Mouse (Mus musculus) neural tube, embryonic 11.5 days (tissue): Measurements from ENCODE around the gene Lin7c. TPM values are rescaled to one million over a fixed set of nuclear protein-coding genes. Genes with fewer than 3 reads are reported as not detected.
A peak's percentile ranks its signal among the peaks of the same experiment; 100 is the strongest.

Experiments used
- ATAC-seq: fragments of 200-750 bp; cut with Nextera tagmentation; 2 replicates; pipeline ENCODE4 v1.8.0; 2017; ENCODE audit warnings: moderate number of reproducible peaks, mild to moderate bottlenecking, moderate TSS enrichment, moderate library complexity; ENCODE audit not compliant: insufficient read depth, low FRiP score, low TSS enrichment
- DNase-seq: peaks from one replicate; pipeline ENCODE4 v3.0.0-alpha.2; 2015; ENCODE audit warnings: low spot score
- H3K27ac ChIP-seq: fragments of 300-500 bp; sonication (generic); 2 replicates; pipeline ENCODE4 v1.5.1; 2014; ENCODE audit warnings: low read depth, mild to moderate bottlenecking, low read length
- H3K27me3 ChIP-seq: fragments of 300-500 bp; sonication (generic); 2 replicates; pipeline ENCODE4 v1.6.1; 2014; ENCODE audit warnings: mild to moderate bottlenecking, low read length, mixed read lengths; ENCODE audit not compliant: control insufficient read depth, insufficient read depth
- H3K36me3 ChIP-seq: fragments of 300-500 bp; sonication (generic); 2 replicates; pipeline ENCODE4 v1.6.1; 2014; ENCODE audit warnings: mild to moderate bottlenecking, low read length, moderate library complexity, mixed read lengths; ENCODE audit not compliant: control insufficient read depth, insufficient read depth
- H3K4me1 ChIP-seq: fragments of 300-500 bp; sonication (generic); 2 replicates; pipeline ENCODE4 v1.6.1; 2014; ENCODE audit warnings: low read length, mixed read lengths; ENCODE audit not compliant: control insufficient read depth, insufficient read depth
- H3K4me2 ChIP-seq: fragments of 300-500 bp; sonication (generic); 2 replicates; pipeline ENCODE4 v1.6.1; 2014; ENCODE audit warnings: low read depth, mild to moderate bottlenecking, moderate library complexity
- H3K4me3 ChIP-seq: fragments of 300-500 bp; sonication (generic); 2 replicates; pipeline ENCODE4 v1.5.1; 2014; ENCODE audit warnings: low read depth, low read length
- H3K9ac ChIP-seq: fragments of 300-500 bp; sonication (generic); 2 replicates; pipeline ENCODE4 v1.6.1; 2014; ENCODE audit warnings: mild to moderate bottlenecking, low read length
- H3K9me3 ChIP-seq: fragments of 300-500 bp; sonication (generic); 2 replicates; pipeline ENCODE4 v1.6.1; 2016; ENCODE audit warnings: low read length; ENCODE audit not compliant: control insufficient read depth
- WGBS: fragments of 180-500 bp; shearing (Covaris S2); extraction: QIAGEN DNeasy Blood & Tissue Kit; methylation state at CpG from one replicate; pipeline ENCODE4 v1.1.7; 2014; 5-methylcytosine and 5-hydroxymethylcytosine counted together
- polyA plus RNA-seq: library from polyadenylated mRNA; unstranded; fragments of >200 nt; fragmentation: Nextera tagmentation; extraction: Ambion mirVana; gene quantifications from 2 replicates; pipeline ENCODE4 v1.2.1, GENCODE M21; 2014

Lin7c gene
- polyA plus RNA-seq, 1 experiment from 2014 or later = 146 TPM

DNA sequence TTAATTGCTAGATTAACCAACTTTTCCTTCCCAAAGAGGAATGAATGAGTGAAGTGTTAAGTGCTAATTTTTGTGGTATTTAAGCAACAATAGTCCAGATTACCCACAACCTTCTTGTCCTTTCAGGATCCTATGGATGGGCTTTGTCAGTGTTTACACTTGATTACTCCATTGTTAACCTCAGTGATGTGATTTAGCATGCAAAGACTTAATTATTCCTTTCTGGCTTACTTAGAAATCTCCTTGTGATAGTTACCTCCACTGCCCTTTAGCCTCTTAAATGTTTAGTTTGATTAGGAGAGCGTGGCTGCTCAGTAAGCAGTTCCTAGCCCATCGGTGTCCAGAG, 45.7 kb downstream of the Lin7c start:
- ATAC-seq = 0 out of 2 replicates have a peak, but pooled peaks have one; percentile 5

DNA sequence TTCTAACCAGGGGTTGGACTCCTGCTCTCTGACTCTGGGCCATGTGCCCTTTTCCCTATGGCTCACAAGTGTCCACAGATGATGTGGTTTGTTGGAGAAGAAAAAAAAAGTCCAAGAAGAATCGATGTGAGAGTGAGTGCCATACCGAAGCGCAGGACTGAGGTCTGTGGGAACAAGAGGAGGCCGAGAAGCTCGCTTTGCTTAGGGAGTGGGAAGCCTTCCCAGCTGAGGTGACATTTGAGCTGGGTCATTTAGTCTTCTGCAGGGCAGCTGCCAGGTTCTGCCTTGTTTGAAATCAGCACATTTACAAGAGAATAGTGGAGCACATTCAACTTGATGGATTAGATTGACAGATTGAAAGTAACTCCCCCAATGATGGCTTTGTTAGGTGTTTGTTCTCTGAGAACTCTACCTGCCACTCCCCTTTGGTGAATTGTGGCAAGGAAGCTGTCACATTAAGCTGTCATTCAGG, 51.4 kb downstream of the Lin7c start:
- Histone ChIP-seq H3K4me1 (peaks cover 21% of the 10 kb centered on the region), H3K9ac (no peak overlapping the region), H3K4me2 (no peak overlapping the region), H3K9me3 (no peaks in the 10 kb centered on the region), H3K27me3 (no peaks in the 10 kb centered on the region), H3K27ac (peak overlapping the region; percentile 44), H3K4me3 (no peak overlapping the region), H3K36me3 (no peaks in the 10 kb centered on the region)
- WGBS = 5% methylated on average over 5 of the region's 5 CpGs
- ATAC-seq = peak; percentile 54
- DNase-seq = peak; percentile 61

More for the DNA sequence above, 45.7 kb downstream of the Lin7c start:
- DNase-seq = no peak
- Histone ChIP-seq H3K27ac (no peak overlapping the region), H3K9ac (no peak overlapping the region), H3K27me3 (no peaks in the 10 kb centered on the region), H3K4me1 (peaks cover 29% of the 10 kb centered on the region), H3K4me2 (no peak overlapping the region), H3K4me3 (no peak overlapping the region), H3K36me3 (no peaks in the 10 kb centered on the region), H3K9me3 (no peaks in the 10 kb centered on the region)
- WGBS = 26% methylated on average over 2 of the region's 2 CpGs

DNA sequence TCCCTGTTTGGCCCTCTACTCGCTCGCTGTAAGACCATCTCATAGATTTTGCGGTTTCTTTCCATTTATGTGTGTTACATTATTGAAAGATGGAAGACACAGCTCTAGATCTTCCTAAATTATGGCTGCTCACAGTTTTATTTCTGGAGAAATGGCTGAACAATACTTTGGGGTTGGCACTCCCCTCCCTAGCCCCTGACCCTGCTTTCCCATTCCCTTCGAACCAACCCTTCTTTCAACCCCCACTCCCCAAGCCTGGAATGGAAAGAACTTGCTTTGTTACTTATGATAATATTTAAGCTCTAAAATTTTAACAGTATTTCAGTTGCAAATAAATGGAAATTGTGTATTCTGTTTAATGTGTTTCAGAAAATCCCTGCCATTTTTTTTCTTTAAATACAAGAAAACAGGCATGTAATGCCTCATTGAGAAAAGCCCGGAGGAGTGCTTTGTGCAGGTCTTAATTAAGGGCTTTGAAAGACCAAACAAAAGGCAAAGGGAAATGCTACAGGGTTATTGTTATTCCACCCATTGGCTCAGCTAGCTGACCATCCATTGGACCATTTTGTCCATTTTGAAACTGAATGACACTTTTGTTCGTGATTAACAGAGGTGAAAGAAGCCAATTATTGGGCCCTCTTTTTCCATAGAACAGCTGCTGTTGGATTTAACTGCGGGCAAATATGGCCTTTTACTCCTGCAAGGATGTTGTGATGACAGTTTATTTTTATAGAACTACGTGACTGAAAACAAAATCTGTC, 52.3 kb downstream of the Lin7c start:
- no peaks in the 10 kb centered on the region for H3K36me3 ChIP-seq
- no peak overlapping the region for H3K9ac ChIP-seq
- peak overlapping the region; percentile 17; the same call in 1 of the 2 replicates for H3K4me2 ChIP-seq
- H3K4me1 ChIP-seq = peaks cover 21% of the 10 kb centered on the region
- peak overlapping the region; percentile 67 for H3K27ac ChIP-seq
- ATAC-seq = peak; percentile 85
- H3K4me3 ChIP-seq = no peak overlapping the region
- 29% methylated on average over 8 of the region's 8 CpGs for WGBS
- peak; percentile 43 for DNase-seq
- H3K9me3 ChIP-seq = no peaks in the 10 kb centered on the region
- H3K27me3 ChIP-seq = no peaks in the 10 kb centered on the region

DNA sequence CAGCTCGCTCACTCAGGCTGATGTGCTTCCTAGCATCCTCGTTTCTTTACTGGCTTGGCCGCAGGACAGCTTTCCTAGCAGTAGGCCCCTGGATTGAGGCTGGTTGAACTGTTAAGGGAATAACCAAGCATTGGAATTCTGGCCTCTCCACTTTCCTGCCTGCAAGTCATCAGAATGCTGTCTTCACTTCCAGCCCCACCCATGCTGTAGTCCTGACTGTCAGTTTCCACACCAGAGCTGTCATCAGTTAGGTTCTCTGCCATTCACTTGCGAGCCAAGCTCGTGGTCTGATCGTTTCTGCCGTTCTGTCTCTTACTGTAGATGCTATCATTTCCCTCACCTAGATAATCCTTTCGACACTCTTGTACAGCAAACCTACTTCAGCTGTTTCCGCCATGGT, 54.3 kb downstream of the Lin7c start:
- H3K4me3 ChIP-seq = no peak overlapping the region
- no peak overlapping the region for H3K27ac ChIP-seq
- no peak overlapping the region for H3K9ac ChIP-seq
- DNase-seq = no peak
- 74% methylated on average over 9 of the region's 9 CpGs for WGBS
- H3K27me3 ChIP-seq = no peaks in the 10 kb centered on the region
- peaks cover 25% of the 10 kb centered on the region for H3K4me1 ChIP-seq
- no peaks in the 10 kb centered on the region for H3K9me3 ChIP-seq
- no peak overlapping the region for H3K4me2 ChIP-seq
- ATAC-seq = no peak
- no peaks in the 10 kb centered on the region for H3K36me3 ChIP-seq

DNA sequence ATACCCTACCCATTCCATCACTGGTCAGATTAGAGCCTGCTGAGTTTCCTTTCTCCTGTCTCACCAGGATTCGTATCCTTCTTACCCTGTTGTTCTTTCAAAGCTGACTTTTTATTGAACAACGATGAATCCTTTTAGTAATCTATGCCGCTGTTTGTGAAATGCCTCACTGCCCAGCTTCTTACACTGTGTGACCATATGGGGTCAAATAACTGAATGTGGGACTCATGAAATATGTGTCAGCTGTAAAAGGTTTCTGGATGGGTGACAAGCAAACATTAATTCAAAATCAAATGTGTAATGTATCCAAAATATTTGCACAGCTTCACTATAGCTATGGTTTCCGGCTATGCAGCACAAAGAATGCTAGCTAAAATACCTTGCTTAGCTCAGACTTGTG, 54.9 kb downstream of the Lin7c start:
- no peaks in the 10 kb centered on the region for H3K9me3 ChIP-seq
- H3K4me1 ChIP-seq = peaks cover 26% of the 10 kb centered on the region
- DNase-seq (no peak), ATAC-seq (no peak)
- H3K4me2 ChIP-seq = no peak overlapping the region
- no peak overlapping the region for H3K4me3 ChIP-seq
- no peaks in the 10 kb centered on the region for H3K36me3 ChIP-seq
- H3K9ac ChIP-seq = no peak overlapping the region
- WGBS = 64% methylated on average over 4 of the region's 4 CpGs
- no peaks in the 10 kb centered on the region for H3K27me3 ChIP-seq
- no peak overlapping the region for H3K27ac ChIP-seq

DNA sequence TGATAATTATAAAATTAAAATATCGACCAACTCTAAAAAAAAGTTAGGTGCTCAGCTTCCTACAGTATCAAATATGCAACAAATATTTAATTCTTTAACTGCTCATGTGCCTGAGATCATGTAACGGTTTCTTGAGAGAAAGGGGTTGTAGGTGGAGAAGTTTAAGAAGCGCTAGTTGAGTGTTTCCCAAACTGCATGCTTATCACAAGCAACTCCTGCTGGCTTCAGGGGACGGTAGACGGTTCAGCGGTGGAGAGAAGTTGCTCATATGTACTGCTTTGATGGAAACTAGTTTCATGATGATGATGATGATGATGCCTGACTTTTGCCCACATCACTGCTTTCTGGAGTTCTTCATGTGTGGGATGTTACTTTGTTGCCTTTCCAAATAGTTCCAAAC, 55.8 kb downstream of the Lin7c start:
- 97% methylated on average over 6 of the region's 6 CpGs for WGBS
- no peak overlapping the region for H3K9ac ChIP-seq
- H3K9me3 ChIP-seq = no peaks in the 10 kb centered on the region
- H3K27me3 ChIP-seq = no peaks in the 10 kb centered on the region
- H3K4me2 ChIP-seq = no peak overlapping the region
- DNase-seq = no peak
- no peak overlapping the region for H3K27ac ChIP-seq
- H3K4me1 ChIP-seq = peaks cover 26% of the 10 kb centered on the region
- no peak for ATAC-seq
- H3K36me3 ChIP-seq = no peaks in the 10 kb centered on the region
- H3K4me3 ChIP-seq = no peak overlapping the region

DNA sequence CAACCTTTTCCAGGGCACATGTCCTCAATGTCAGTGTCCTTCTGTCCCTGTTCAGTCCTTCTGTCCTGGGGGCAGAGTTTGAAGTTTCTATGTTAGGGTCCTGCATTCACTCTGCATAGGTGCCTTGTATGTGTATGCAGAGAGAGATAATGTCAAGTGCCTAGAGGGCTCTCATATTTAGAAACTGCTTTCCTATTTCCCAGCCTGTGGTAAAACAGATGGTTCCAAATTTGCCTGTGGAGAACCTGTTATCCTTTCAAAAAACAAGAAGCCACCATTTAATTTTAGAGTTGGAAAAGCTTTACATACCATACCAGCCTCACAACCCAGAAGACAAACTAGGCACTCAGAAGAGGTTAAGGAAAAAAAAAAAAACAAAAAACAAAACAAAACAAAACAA, 58.9 kb downstream of the Lin7c start:
- no peak for DNase-seq
- H3K36me3 ChIP-seq = no peaks in the 10 kb centered on the region
- no peak for ATAC-seq
- H3K9me3 ChIP-seq = no peaks in the 10 kb centered on the region
- H3K9ac ChIP-seq = no peak overlapping the region
- no peak overlapping the region for H3K4me2 ChIP-seq
- no peak overlapping the region for H3K4me3 ChIP-seq
- H3K27me3 ChIP-seq = no peaks in the 10 kb centered on the region
- peaks cover 25% of the 10 kb centered on the region for H3K4me1 ChIP-seq
- no peak overlapping the region for H3K27ac ChIP-seq

DNA sequence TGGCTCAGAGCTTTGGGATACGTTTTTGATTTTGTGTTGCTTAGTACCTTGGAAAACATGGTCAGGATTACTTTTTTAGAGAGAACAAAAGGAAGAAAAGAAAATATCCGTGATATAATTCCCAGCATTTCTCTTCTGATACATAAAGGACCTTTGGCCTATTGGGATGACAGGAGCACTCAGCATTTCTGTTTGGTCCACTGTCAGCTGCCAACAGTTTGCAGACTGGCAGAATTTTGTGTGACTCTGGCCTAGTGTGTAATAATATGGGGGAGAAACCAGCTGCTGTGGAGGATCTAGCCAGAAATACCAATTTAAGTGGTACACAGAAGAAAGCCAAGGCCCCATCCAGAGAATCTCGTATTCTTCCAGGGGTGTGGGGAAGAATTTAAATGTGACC, 59.7 kb downstream of the Lin7c start:
- Histone ChIP-seq H3K27me3 (no peaks in the 10 kb centered on the region), H3K36me3 (no peaks in the 10 kb centered on the region), H3K4me2 (no peak overlapping the region), H3K4me3 (no peak overlapping the region), H3K9ac (no peak overlapping the region), H3K27ac (no peak overlapping the region), H3K9me3 (no peaks in the 10 kb centered on the region), H3K4me1 (peaks cover 25% of the 10 kb centered on the region)
- DNase-seq = no peak
- 75% methylated on average over 3 of the region's 3 CpGs for WGBS
- no peak for ATAC-seq
